In genomic region chr2:102118988-102119460, GRCm38 (mm10) we compare ENCODE assay signal across 10 mouse cellular contexts.
DNase-seq lines count a peak whose midpoint lies in the region; ATAC-seq and TF ChIP-seq lines count a peak whose summit lies in the region.
"Had no signal": no experiment of that assay in that cellular context is flagged by ENCODE, and none has a peak within 500 bp of the region (broad histone marks: within the 10 kb centered on the region; RNA-seq: fewer than 3 reads in every experiment).

No protein-coding gene starts in this region.

- peaks cover 34% of the 10 kb centered on the region for H3K4me1 ChIP-seq in neural tube, embryonic 14.5 days (ENCODE audit: control insufficient read depth, insufficient read depth, low read length)
- H3K4me1 ChIP-seq in cerebellum, adult 2 months (ENCODE audit: control insufficient read depth, insufficient read depth, low read length), result peaks cover 52% of the 10 kb centered on the region

- intact Hi-C loops in gastrocnemius, postnatal 36 days (cut with DNase I), result no loop called here

- H3K36me3 ChIP-seq in neural tube, embryonic 14.5 days (ENCODE audit: control insufficient read depth, insufficient read depth, low read length), result no peaks in the 10 kb centered on the region

- H3K27ac ChIP-seq in layer of hippocampus, adult 2 months, result peak overlapping the region; percentile 83
- H3K27ac ChIP-seq in neural tube, embryonic 14.5 days (ENCODE audit: low read depth, low read length), result peak overlapping the region; percentile 6
- H3K27ac ChIP-seq in cerebellum, adult 2 months (ENCODE audit: insufficient read depth, low read length), result no peak overlapping the region
- H3K27ac ChIP-seq: kidney, postnatal 0 days had no signal

- TF ChIP-seq POLR2A in cerebellum, adult 2 months (IDR thresholded peaks at IDR 0.05; ENCODE audit: borderline replicate concordance, insufficient read depth, low read length), result no peak

- no peak overlapping the region for H3K4me2 ChIP-seq in neural tube, embryonic 14.5 days (ENCODE audit: low read depth, low read length)

- ATAC-seq in neural tube, embryonic 14.5 days (ENCODE audit: low read depth), result no peak
- no peak for ATAC-seq in megakaryocyte-erythroid progenitor cell, adult 5-6 weeks (replicated peaks; ENCODE audit: low FRiP score, low TSS enrichment, poor library complexity, severe bottlenecking)

- 42% methylated on average over 15 of the region's 15 CpGs for WGBS in neural tube, embryonic 14.5 days
- 58% methylated on average over 15 of the region's 15 CpGs for WGBS in cerebellum, adult 2 months

- H3K27me3 ChIP-seq in neural tube, embryonic 14.5 days (ENCODE audit: control insufficient read depth, insufficient read depth, low read length), result no peaks in the 10 kb centered on the region
- no peaks in the 10 kb centered on the region for H3K27me3 ChIP-seq in cerebellum, adult 2 months (ENCODE audit: control insufficient read depth, insufficient read depth, low read length)

- no peak overlapping the region for H3K9ac ChIP-seq in neural tube, embryonic 14.5 days (replicated peaks; ENCODE audit: low read depth, low read length)

- no peaks in the 10 kb centered on the region for H3K9me3 ChIP-seq in neural tube, embryonic 14.5 days (ENCODE audit: control insufficient read depth, low read length)

- TF ChIP-seq CTCF in layer of hippocampus, adult 2 months (conservative IDR thresholded peaks at IDR 0.05), result no peak
- TF ChIP-seq CTCF in cerebellum, adult 2 months (IDR thresholded peaks at IDR 0.05; ENCODE audit: borderline replicate concordance, insufficient read depth, low read depth, low read length), result no peak

- H3K4me3 ChIP-seq in layer of hippocampus, adult 2 months, result peak overlapping the region; percentile 20
- no peak overlapping the region for H3K4me3 ChIP-seq in neural tube, embryonic 14.5 days (ENCODE audit: low read depth, low read length)
- H3K4me3 ChIP-seq in cerebellum, adult 2 months (replicated peaks; ENCODE audit: insufficient read depth, low read depth, low read length), result no peak overlapping the region

- DNase-seq in layer of hippocampus, adult 2 months (ENCODE audit: low spot score in 2 of 2), result no peak
- DNase-seq in layer of hippocampus, adult 8-10 months (ENCODE audit: low spot score in 2 of 2), result no peak
- peak; percentile 35 for DNase-seq in embryo, embryonic 11 days
- peak; percentile 53 to 55 for DNase-seq in gastrocnemius, postnatal 36 days
- no peak for DNase-seq in cerebellum, adult 2 months
- DNase-seq in adrenal gland, postnatal 4 days (ENCODE audit: low spot score in 2 of 2), result no peak
- DNase-seq: cerebellum, adult 8-10 months had no signal

Comparison
In these comparisons a context has a peak if more than half of its experiments do, and no peak if none do; other contexts are left out.
1. DNase-seq: peak in embryo, embryonic 11 days (single experiment) and gastrocnemius, postnatal 36 days (2 of 2); none in layer of hippocampus, adult 2 months (0 of 2), layer of hippocampus, adult 8-10 months (0 of 2), cerebellum, adult 2 months (0 of 2) and adrenal gland, postnatal 4 days (0 of 2).